Mouse (Mus musculus) layer of hippocampus, adult 2 months (tissue): ENCODE results near the gene Scrn1. TPM values are rescaled to one million over a fixed set of nuclear protein-coding genes. Genes with fewer than 3 reads are reported as not detected.

Experiments used
- DNase-seq, 2 experiments: peaks; one replicate each; pipeline ENCODE4 v3.0.0; 2022; ENCODE audit warnings: low spot score in 2 of 2
- H3K27ac ChIP-seq: fragments of 200-600 bp; 2 replicates; pipeline ENCODE4 v1.8.1; 2022
- H3K4me3 ChIP-seq: fragments of 200-600 bp; 2 replicates; pipeline ENCODE4 v1.8.1; 2022; ENCODE audit warnings: mild to moderate bottlenecking
- CTCF ChIP-seq: fragments of 200-600 bp; conservative IDR thresholded peaks from 2 replicates; pipeline ENCODE4 v1.8.1; 2022; ENCODE audit warnings: antibody characterized with exemption, mild to moderate bottlenecking, moderate library complexity
- total RNA-seq, 2 experiments: library from RNA; stranded (reverse); gene quantifications; 2 replicates each; pipeline ENCODE4 v1.2.3; 2021

Gene Scrn1
- total RNA-seq, 2 experiments from 2014 or later = 98.2 to 98.3 TPM

- peak; percentile 91 to 95 for DNase-seq
- peak overlapping the region; percentile 70 for H3K4me3 ChIP-seq
- H3K27ac ChIP-seq = peak overlapping the region; percentile 87
- TF ChIP-seq CTCF = peak; percentile 28
Measured at GRCm38 (mm10) chr6:54592938-54593535, 26.7 kb upstream of the Scrn1 start.

GRCm38 (mm10) chr6:54591778-54592177 is 25.5 kb upstream of the Scrn1 start:
- peak overlapping the region; percentile 70; the same call in 1 of the 2 replicates for H3K4me3 ChIP-seq
- TF ChIP-seq CTCF = no peak
- no peak overlapping the region for H3K27ac ChIP-seq
- DNase-seq = no peak

- H3K27ac ChIP-seq = no peak overlapping the region
- no peak for DNase-seq
- no peak overlapping the region for H3K4me3 ChIP-seq
- no peak for TF ChIP-seq CTCF
Measured at GRCm38 (mm10) chr6:54590691-54591090, 24.4 kb upstream of the Scrn1 start.

GRCm38 (mm10) chr6:54588212-54588611 is 21.9 kb upstream of the Scrn1 start:
- Histone ChIP-seq H3K27ac (no peak overlapping the region), H3K4me3 (no peak overlapping the region)
- no peak for TF ChIP-seq CTCF
- DNase-seq = no peak

- no peak for TF ChIP-seq CTCF
- Histone ChIP-seq H3K4me3 (no peak overlapping the region), H3K27ac (no peak overlapping the region)
- DNase-seq = no peak
Measured at GRCm38 (mm10) chr6:54587683-54588082, 21.4 kb upstream of the Scrn1 start.

- H3K27ac ChIP-seq = no peak overlapping the region
- DNase-seq = no peak
- no peak overlapping the region for H3K4me3 ChIP-seq
- no peak for TF ChIP-seq CTCF
Measured at GRCm38 (mm10) chr6:54586911-54587310, 20.6 kb upstream of the Scrn1 start.

GRCm38 (mm10) chr6:54586175-54586574 is 19.9 kb upstream of the Scrn1 start:
- peak; percentile 37 to 70 for DNase-seq
- H3K4me3 ChIP-seq = no peak overlapping the region
- H3K27ac ChIP-seq = no peak overlapping the region
- peak; percentile 97 for TF ChIP-seq CTCF

- no peak for TF ChIP-seq CTCF
- H3K4me3 ChIP-seq = no peak overlapping the region
- H3K27ac ChIP-seq = 0 out of 2 replicates have a peak overlapping the region, but pooled peaks have one; percentile 10
- DNase-seq = no peak
Measured at GRCm38 (mm10) chr6:54573218-54573955, 7.1 kb upstream of the Scrn1 start.

- H3K4me3 ChIP-seq = no peak overlapping the region
- H3K27ac ChIP-seq = no peak overlapping the region
- no peak for DNase-seq
- TF ChIP-seq CTCF = no peak
Measured at GRCm38 (mm10) chr6:54569776-54570175, 3.5 kb upstream of the Scrn1 start.

- DNase-seq = no peak
- peak overlapping the region; percentile 95 for H3K27ac ChIP-seq
- peak overlapping the region; percentile 64 for H3K4me3 ChIP-seq
- no peak for TF ChIP-seq CTCF
Measured at GRCm38 (mm10) chr6:54566546-54566919, 244 bp upstream of the Scrn1 start.

- Histone ChIP-seq H3K27ac (peak overlapping the region; percentile 19; the same call in 1 of the 2 replicates), H3K4me3 (peak overlapping the region; percentile 64)
- DNase-seq = no peak
- TF ChIP-seq CTCF = no peak
Measured at GRCm38 (mm10) chr6:54565012-54565411, 1.3 kb downstream of the Scrn1 start.

GRCm38 (mm10) chr6:54564506-54564991 is 1.7 kb downstream of the Scrn1 start:
- no peak for DNase-seq
- Histone ChIP-seq H3K4me3 (peak overlapping the region; percentile 64), H3K27ac (peak overlapping the region; percentile 19; the same call in 1 of the 2 replicates)
- no peak for TF ChIP-seq CTCF

GRCm38 (mm10) chr6:54563561-54563960 is 2.7 kb downstream of the Scrn1 start:
- TF ChIP-seq CTCF = no peak
- H3K27ac ChIP-seq = no peak overlapping the region
- no peak overlapping the region; the same call in 1 of the 2 replicates for H3K4me3 ChIP-seq
- no peak for DNase-seq
